Mouse (Mus musculus): Measurements from ENCODE around the gene Fastkd5.
A peak's percentile ranks its signal among the peaks of the same experiment; 100 is the strongest.
"Not testable (repeated sequence)": the region's sequence is repeated elsewhere in the genome, so short reads cannot be mapped to it uniquely, and the experiment has no call there.

The Fastkd5 gene

GRCm38 (mm10) chr2:130629839-130630203 is at the start of gene Fastkd5, which contains the start of gene Ubox5:
Gene Fastkd5, minus strand, starts transcription at chr2:130630027.
Gene Ubox5, minus strand, starts transcription at chr2:130630038.
- peak; percentile 91 for DNase-seq

- no peak for DNase-seq
Observed at GRCm38 (mm10) chr2:130679154-130679553, 49.3 kb upstream of the Fastkd5 start.

- no peak for DNase-seq
Observed at GRCm38 (mm10) chr2:130677211-130677610, 47.4 kb upstream of the Fastkd5 start.

- peak; percentile 85 for DNase-seq
Observed at GRCm38 (mm10) chr2:130667559-130667958, 37.7 kb upstream of the Fastkd5 start, which contains the start of gene Itpa. Gene Itpa, plus strand, starts transcription at chr2:130667610.

- peak; percentile 94 for DNase-seq
Observed at GRCm38 (mm10) chr2:130664102-130664701, 34.4 kb upstream of the Fastkd5 start, which contains the start of gene Ddrgk1. Gene Ddrgk1, minus strand, starts transcription at chr2:130664659.

GRCm38 (mm10) chr2:130663342-130663741 is 33.5 kb upstream of the Fastkd5 start:
- DNase-seq: no peak

GRCm38 (mm10) chr2:130658530-130658929 is 28.7 kb upstream of the Fastkd5 start:
- DNase-seq: no peak

GRCm38 (mm10) chr2:130657541-130657940 is 27.7 kb upstream of the Fastkd5 start:
- DNase-seq: no peak

- no peak for DNase-seq
Observed at GRCm38 (mm10) chr2:130656536-130656935, 26.7 kb upstream of the Fastkd5 start.

GRCm38 (mm10) chr2:130655660-130656339 is 26.0 kb upstream of the Fastkd5 start:
- DNase-seq: no peak

- DNase-seq: no peak
Observed at GRCm38 (mm10) chr2:130653760-130654159, 23.9 kb upstream of the Fastkd5 start.

- no peak for DNase-seq
Observed at GRCm38 (mm10) chr2:130653303-130653702, 23.5 kb upstream of the Fastkd5 start.

GRCm38 (mm10) chr2:130649028-130649427 is 19.2 kb upstream of the Fastkd5 start:
- DNase-seq: not testable (repeated sequence)

GRCm38 (mm10) chr2:130645198-130645597 is 15.4 kb upstream of the Fastkd5 start:
- no peak for DNase-seq

GRCm38 (mm10) chr2:130642684-130643369 is 13.0 kb upstream of the Fastkd5 start, which contains the start of gene Lzts3:
Gene Lzts3, minus strand, starts transcription at chr2:130642803.
- peak; percentile 94 for DNase-seq

GRCm38 (mm10) chr2:130642197-130642660 is 12.4 kb upstream of the Fastkd5 start:
- no peak for DNase-seq

- DNase-seq: no peak
Observed at GRCm38 (mm10) chr2:130641351-130642025, 11.7 kb upstream of the Fastkd5 start.

- no peak for DNase-seq
Observed at GRCm38 (mm10) chr2:130639276-130639675, 9.4 kb upstream of the Fastkd5 start.

GRCm38 (mm10) chr2:130638101-130638611 is 8.3 kb upstream of the Fastkd5 start:
- no peak for DNase-seq

- DNase-seq: no peak
Observed at GRCm38 (mm10) chr2:130635847-130636246, 6.0 kb upstream of the Fastkd5 start.

- DNase-seq: peak; percentile 59
Observed at GRCm38 (mm10) chr2:130634739-130635411, 5.0 kb upstream of the Fastkd5 start.
